Mouse (Mus musculus): Measurements from ENCODE around the gene Adcyap1r1. TPM values are rescaled to one million over a fixed set of nuclear protein-coding genes. Genes with fewer than 3 reads are reported as not detected.

Adcyap1r1 gene
- total RNA-seq (2018; cell fraction: chromatin; rRNA removed) = under 1 TPM in 1 of 26 experiments, not detected in 25; 0.13 TPM
- not detected for total RNA-seq (2018; cell fraction: cytosol; rRNA removed)
- not detected for total RNA-seq (2018; cell fraction: nucleus; rRNA removed)
- polyA plus RNA-seq (2018) = not detected in 3 replicates

- H3K4me3 ChIP-seq (ENCODE audit: inconsistent target) = no peak within 1 kb of the TSS
- H3K79me2 ChIP-seq (ENCODE audit: inconsistent target) = no peaks in the 10 kb centered on the region
- WGBS (ENCODE audit: missing documents) = 3% methylated on average over 57 of the region's 58 CpGs
- no peaks in the 10 kb centered on the region for H3K36me3 ChIP-seq (ENCODE audit: inconsistent target)
- H3K27ac ChIP-seq = no peak within 1 kb of the TSS
Measured at GRCm38 (mm10) chr6:55451771-55452371, at the start of gene Adcyap1r1. TSS of gene Adcyap1r1 (plus strand) at chr6:55451978.

- H3K79me2 ChIP-seq (ENCODE audit: inconsistent target) = no peaks in the 10 kb centered on the region
- WGBS (ENCODE audit: missing documents) = 63% methylated on average over 9 of the region's 9 CpGs
- no peak overlapping the region for H3K27ac ChIP-seq
- no peaks in the 10 kb centered on the region for H3K36me3 ChIP-seq (ENCODE audit: inconsistent target)
- no peak overlapping the region for H3K4me3 ChIP-seq (ENCODE audit: inconsistent target)
Measured at GRCm38 (mm10) chr6:55402041-55402776, 49.6 kb upstream of the Adcyap1r1 start.

- no peak overlapping the region for H3K4me3 ChIP-seq (ENCODE audit: inconsistent target)
- H3K36me3 ChIP-seq (ENCODE audit: inconsistent target) = no peaks in the 10 kb centered on the region
- WGBS (ENCODE audit: missing documents) = 88% methylated on average over 9 of the region's 9 CpGs
- no peak overlapping the region for H3K27ac ChIP-seq
- H3K79me2 ChIP-seq (ENCODE audit: inconsistent target) = no peaks in the 10 kb centered on the region
Measured at GRCm38 (mm10) chr6:55403411-55404309, 48.1 kb upstream of the Adcyap1r1 start.

- 86% methylated on average over 5 of the region's 5 CpGs for WGBS (ENCODE audit: missing documents)
- Histone ChIP-seq H3K79me2 (ENCODE audit: inconsistent target) (no peaks in the 10 kb centered on the region), H3K36me3 (ENCODE audit: inconsistent target) (no peaks in the 10 kb centered on the region), H3K4me3 (ENCODE audit: inconsistent target) (no peak overlapping the region), H3K27ac (no peak overlapping the region)
Measured at GRCm38 (mm10) chr6:55404421-55404990, 47.3 kb upstream of the Adcyap1r1 start.

GRCm38 (mm10) chr6:55407345-55407744 is 44.4 kb upstream of the Adcyap1r1 start:
- no peaks in the 10 kb centered on the region for H3K36me3 ChIP-seq (ENCODE audit: inconsistent target)
- no peak overlapping the region for H3K27ac ChIP-seq
- H3K4me3 ChIP-seq (ENCODE audit: inconsistent target) = no peak overlapping the region
- 86% methylated on average over 4 of the region's 4 CpGs for WGBS (ENCODE audit: missing documents)
- no peaks in the 10 kb centered on the region for H3K79me2 ChIP-seq (ENCODE audit: inconsistent target)

DNA sequence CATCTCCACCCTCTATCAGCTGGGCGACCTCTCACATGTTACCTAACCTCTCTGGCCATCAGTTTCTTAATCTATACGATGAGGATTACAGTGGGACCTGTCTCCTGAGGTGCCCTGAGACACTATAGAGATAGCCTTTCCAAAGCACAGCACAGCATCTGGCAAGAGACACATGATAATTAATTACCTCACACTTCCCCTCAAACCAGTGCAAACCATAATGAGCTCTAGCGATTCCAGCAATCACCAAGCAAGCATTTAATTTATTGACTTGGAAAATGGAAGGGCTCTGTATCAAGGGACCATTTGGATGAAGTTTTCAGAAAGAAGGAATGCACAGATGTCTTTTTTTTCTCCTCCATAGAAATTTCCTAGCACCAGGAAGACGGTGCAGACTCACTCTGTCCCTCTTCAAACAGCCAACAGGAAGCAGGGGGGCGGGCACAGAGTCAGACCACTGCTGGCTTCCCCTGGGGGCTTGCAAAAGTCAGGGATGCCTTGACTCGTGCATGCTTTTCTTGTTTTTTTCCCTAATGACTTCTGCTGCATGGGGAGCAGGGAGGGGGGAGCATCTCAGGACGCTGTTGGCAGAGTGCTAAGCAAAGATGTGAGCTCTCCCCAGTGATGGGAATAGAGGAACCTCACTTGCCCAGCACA is 41.5 kb upstream of the Adcyap1r1 start:
- H3K27ac ChIP-seq = no peak overlapping the region
- no peak overlapping the region for H3K4me3 ChIP-seq (ENCODE audit: inconsistent target)
- no peaks in the 10 kb centered on the region for H3K36me3 ChIP-seq (ENCODE audit: inconsistent target)
- WGBS (ENCODE audit: missing documents) = 39% methylated on average over 7 of the region's 7 CpGs
- no peaks in the 10 kb centered on the region for H3K79me2 ChIP-seq (ENCODE audit: inconsistent target)

GRCm38 (mm10) chr6:55410977-55411376 is 40.8 kb upstream of the Adcyap1r1 start:
- no peaks in the 10 kb centered on the region for H3K36me3 ChIP-seq (ENCODE audit: inconsistent target)

DNA sequence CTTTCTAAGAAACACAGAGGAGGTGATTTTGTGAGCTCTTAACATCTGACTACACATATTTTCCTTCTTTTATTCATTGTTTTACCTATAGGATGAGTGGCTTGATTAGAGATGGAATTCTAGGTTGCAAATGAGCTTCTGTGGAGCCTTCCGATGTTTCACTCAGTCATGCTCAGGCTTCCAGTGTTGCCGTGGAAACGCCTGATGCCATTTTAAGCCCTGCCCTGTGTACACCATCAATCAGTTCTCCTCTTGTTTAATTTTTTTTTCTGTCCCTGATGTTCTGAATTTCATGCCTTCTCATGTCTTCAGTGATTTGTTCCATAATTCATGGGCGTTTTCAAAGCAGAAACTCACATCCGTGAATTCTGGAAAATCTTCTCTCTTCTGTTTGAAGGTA is 35.6 kb upstream of the Adcyap1r1 start:
- Histone ChIP-seq H3K27ac (no peak overlapping the region), H3K4me3 (ENCODE audit: inconsistent target) (no peak overlapping the region), H3K79me2 (ENCODE audit: inconsistent target) (no peaks in the 10 kb centered on the region), H3K36me3 (ENCODE audit: inconsistent target) (no peaks in the 10 kb centered on the region)
- 87% methylated on average over 5 of the region's 5 CpGs for WGBS (ENCODE audit: missing documents)

More at GRCm38 (mm10) chr6:55410977-55411376, 40.8 kb upstream of the Adcyap1r1 start:
- WGBS (ENCODE audit: missing documents) = 93% methylated on average over 5 of the region's 5 CpGs
- Histone ChIP-seq H3K27ac (no peak overlapping the region), H3K4me3 (ENCODE audit: inconsistent target) (no peak overlapping the region), H3K79me2 (ENCODE audit: inconsistent target) (no peaks in the 10 kb centered on the region)

GRCm38 (mm10) chr6:55418746-55419410 is 32.9 kb upstream of the Adcyap1r1 start:
- no peaks in the 10 kb centered on the region for H3K36me3 ChIP-seq (ENCODE audit: inconsistent target)
- no peak overlapping the region for H3K27ac ChIP-seq
- no peaks in the 10 kb centered on the region for H3K79me2 ChIP-seq (ENCODE audit: inconsistent target)
- WGBS (ENCODE audit: missing documents) = 43% methylated on average over 2 of the region's 2 CpGs
- no peak overlapping the region for H3K4me3 ChIP-seq (ENCODE audit: inconsistent target)

DNA sequence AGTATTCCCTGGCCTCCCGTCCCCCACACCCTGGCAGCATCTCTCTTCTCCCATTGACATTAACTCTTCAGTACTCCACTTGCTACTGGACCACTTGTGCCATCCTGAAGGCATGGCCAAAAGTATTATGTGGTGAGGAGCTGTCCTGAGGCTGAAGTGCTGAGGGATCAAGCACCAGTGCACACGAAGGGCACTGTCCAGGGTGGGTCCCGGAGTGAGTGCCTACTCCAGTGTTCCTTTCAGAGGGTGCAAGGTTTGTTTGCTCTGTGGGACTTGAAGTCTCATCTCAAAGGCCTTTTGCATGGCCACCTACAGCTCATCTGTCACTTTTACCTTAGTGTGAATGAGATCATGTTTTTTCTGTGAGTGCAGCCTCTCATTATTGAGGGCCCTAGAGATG is 31.4 kb upstream of the Adcyap1r1 start:
- Histone ChIP-seq H3K36me3 (ENCODE audit: inconsistent target) (no peaks in the 10 kb centered on the region), H3K27ac (no peak overlapping the region), H3K4me3 (ENCODE audit: inconsistent target) (no peak overlapping the region), H3K79me2 (ENCODE audit: inconsistent target) (no peaks in the 10 kb centered on the region)
- 75% methylated on average over 3 of the region's 3 CpGs for WGBS (ENCODE audit: missing documents)

GRCm38 (mm10) chr6:55420869-55421361 is 30.9 kb upstream of the Adcyap1r1 start:
- Histone ChIP-seq H3K4me3 (ENCODE audit: inconsistent target) (no peak overlapping the region), H3K79me2 (ENCODE audit: inconsistent target) (no peaks in the 10 kb centered on the region), H3K36me3 (ENCODE audit: inconsistent target) (no peaks in the 10 kb centered on the region), H3K27ac (no peak overlapping the region)
- 78% methylated on average over 1 of the region's 1 CpGs for WGBS (ENCODE audit: missing documents)

DNA sequence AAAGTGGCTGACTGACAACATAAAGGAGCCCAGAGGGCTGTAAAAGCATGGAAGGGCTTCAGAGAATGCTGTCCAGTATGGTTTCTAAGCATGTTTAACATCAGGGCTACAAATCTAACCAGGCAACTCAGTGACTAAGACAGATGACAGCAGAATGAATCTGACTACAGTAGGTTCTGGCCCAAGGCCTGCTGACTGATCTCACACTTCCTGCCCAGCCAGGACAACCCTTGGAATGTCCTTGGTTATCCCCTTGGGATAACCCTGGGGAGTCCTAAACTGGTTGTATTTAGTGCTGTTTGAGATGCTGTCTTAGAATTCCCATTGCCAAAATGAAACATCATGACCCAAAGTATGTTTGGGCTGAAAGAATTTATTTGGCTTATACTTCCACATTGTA is 19.7 kb upstream of the Adcyap1r1 start:
- H3K79me2 ChIP-seq (ENCODE audit: inconsistent target) = no peaks in the 10 kb centered on the region
- no peak overlapping the region for H3K27ac ChIP-seq
- H3K36me3 ChIP-seq (ENCODE audit: inconsistent target) = no peaks in the 10 kb centered on the region
- H3K4me3 ChIP-seq (ENCODE audit: inconsistent target) = no peak overlapping the region

GRCm38 (mm10) chr6:55434360-55434759 is 17.4 kb upstream of the Adcyap1r1 start:
- WGBS (ENCODE audit: missing documents) = 86% methylated on average over 3 of the region's 3 CpGs
- Histone ChIP-seq H3K27ac (no peak overlapping the region), H3K4me3 (ENCODE audit: inconsistent target) (no peak overlapping the region), H3K79me2 (ENCODE audit: inconsistent target) (no peaks in the 10 kb centered on the region), H3K36me3 (ENCODE audit: inconsistent target) (no peaks in the 10 kb centered on the region)
